Mouse (Mus musculus) CH12.LX (cell line): ENCODE measurements around the gene Kcnj9. TPM values are rescaled to one million over a fixed set of nuclear protein-coding genes. Genes with fewer than 3 reads are reported as not detected.

Experiments used
- DNase-seq: peaks from one replicate; pipeline ENCODE4 v3.0.0-alpha.2; 2013; ENCODE audit errors: extremely low read depth
- H3K27ac ChIP-seq: 2 replicates; pipeline ENCODE4 v1.5.1; 2012; ENCODE audit warnings: low read depth, mild to moderate bottlenecking, control low read depth, moderate library complexity; ENCODE audit not compliant: insufficient read depth
- H3K27me3 ChIP-seq: replicated peaks from 2 replicates; pipeline ENCODE3; 2012; ENCODE audit warnings: inconsistent platforms
- H3K36me3 ChIP-seq, 2 experiments: replicated peaks in 1 of 2; 2 replicates each; pipeline versions ENCODE3 to v1.6.1; 2012; ENCODE audit warnings: inconsistent platforms in 1 of 2, low read length in 1 of 2, mild to moderate bottlenecking in 1 of 2, mixed read lengths in 1 of 2, moderate library complexity in 1 of 2; ENCODE audit not compliant: control insufficient read depth in 1 of 2, insufficient read depth in 1 of 2
- H3K4me1 ChIP-seq, 2 experiments: 2 replicates each; pipeline ENCODE4 v1.6.1; 2012; ENCODE audit warnings: inconsistent platforms in 1 of 2, moderate library complexity in 1 of 2; ENCODE audit not compliant: insufficient read depth in 2 of 2, control insufficient read depth in 1 of 2
- H3K4me2 ChIP-seq: 2 replicates; pipeline ENCODE4 v1.6.1; 2012; ENCODE audit warnings: low read depth, mild to moderate bottlenecking, control low read depth; ENCODE audit not compliant: poor library complexity, insufficient read depth, severe bottlenecking
- H3K4me3 ChIP-seq, 3 experiments: fragments of 150-350 bp in 1 of 3; sonication (generic) in 1 of 3; replicated peaks in 1 of 3; 2 replicates each; pipeline versions ENCODE3 to v1.5.1; 2011 to 2012; ENCODE audit warnings: low read depth in 2 of 3, low read length in 2 of 3, mild to moderate bottlenecking in 2 of 3, moderate library complexity in 2 of 3, control low read depth in 1 of 3, improper control_type of control experiment in 1 of 3, inconsistent platforms in 1 of 3, mixed read lengths in 1 of 3; ENCODE audit not compliant: poor library complexity in 1 of 3
- H3K79me2 ChIP-seq: replicated peaks from 2 replicates; pipeline ENCODE4 v1.6.1; 2012; ENCODE audit warnings: mild to moderate bottlenecking, moderate library complexity; ENCODE audit not compliant: control insufficient read depth, poor library complexity, insufficient read depth, severe bottlenecking; ENCODE audit errors: extremely low read depth
- H3K9ac ChIP-seq: 2 replicates; pipeline ENCODE4 v1.6.1; 2012; ENCODE audit warnings: low read depth, mild to moderate bottlenecking, control low read depth, moderate library complexity; ENCODE audit not compliant: insufficient read depth
- H3K9me3 ChIP-seq: replicated peaks from 2 replicates; pipeline ENCODE3; 2012; ENCODE audit warnings: low read length, inconsistent platforms, mixed read lengths
- CHD1 ChIP-seq: IDR thresholded peaks from 2 replicates; pipeline ENCODE4 v1.6.1; 2012; ENCODE audit warnings: low read depth, low read length, improper control_type of control experiment, inconsistent platforms
- CHD2 ChIP-seq: IDR thresholded peaks from 2 replicates; pipeline ENCODE4 v1.6.1; 2011; ENCODE audit warnings: low read length, improper control_type of control experiment
- E2F4 ChIP-seq: IDR thresholded peaks from 2 replicates; pipeline ENCODE4 v1.6.1; 2011; ENCODE audit warnings: low read depth, low read length, improper control_type of control experiment; ENCODE audit not compliant: insufficient replicate concordance
- EP300 ChIP-seq: IDR thresholded peaks from 2 replicates; pipeline ENCODE4 v1.6.1; 2011; ENCODE audit warnings: low read length, improper control_type of control experiment
- ETS1 ChIP-seq: conservative IDR thresholded peaks from 2 replicates; pipeline ENCODE4 v1.6.1; 2012; ENCODE audit warnings: low read depth, mild to moderate bottlenecking, inconsistent platforms, low read length, improper control_type of control experiment, moderate library complexity
- HCFC1 ChIP-seq: IDR thresholded peaks from 2 replicates; pipeline ENCODE4 v1.6.1; 2012; ENCODE audit warnings: low read depth, mild to moderate bottlenecking, inconsistent platforms, low read length, improper control_type of control experiment
- JUN ChIP-seq: IDR thresholded peaks from 2 replicates; pipeline ENCODE4 v1.6.1; 2011; ENCODE audit warnings: low read depth, mild to moderate bottlenecking, low read length, improper control_type of control experiment, moderate library complexity; ENCODE audit not compliant: insufficient read depth
- JUND ChIP-seq: conservative IDR thresholded peaks from 2 replicates; pipeline ENCODE4 v1.6.1; 2011; ENCODE audit warnings: low read depth, low read length, improper control_type of control experiment
- KAT2A ChIP-seq: IDR thresholded peaks from 2 replicates; pipeline ENCODE4 v1.6.1; 2012; ENCODE audit warnings: low read length, improper control_type of control experiment, inconsistent platforms; ENCODE audit not compliant: insufficient replicate concordance
- MAFK ChIP-seq: IDR thresholded peaks from 2 replicates; pipeline ENCODE4 v1.6.1; 2011; ENCODE audit warnings: low read length, improper control_type of control experiment; ENCODE audit not compliant: insufficient replicate concordance
- MAX ChIP-seq: IDR thresholded peaks from 2 replicates; pipeline ENCODE4 v1.6.1; 2011; ENCODE audit warnings: low read length, improper control_type of control experiment
- MEF2A ChIP-seq: IDR thresholded peaks from 2 replicates; pipeline ENCODE4 v1.6.1; 2014; ENCODE audit warnings: low read depth, mild to moderate bottlenecking, inconsistent platforms, low read length, improper control_type of control experiment, borderline replicate concordance
- MYC ChIP-seq: IDR thresholded peaks from 2 replicates; pipeline ENCODE4 v1.6.1; 2011; ENCODE audit warnings: low read depth, mild to moderate bottlenecking, improper control_type of control experiment, low read length
- NRF1 ChIP-seq: IDR thresholded peaks from 2 replicates; pipeline ENCODE4 v1.6.1; 2014; ENCODE audit warnings: low read depth, mild to moderate bottlenecking, inconsistent platforms, low read length, improper control_type of control experiment, moderate library complexity
- PAX5 ChIP-seq: IDR thresholded peaks from 2 replicates; pipeline ENCODE4 v1.6.1; 2012; ENCODE audit warnings: low read length, inconsistent platforms, mixed read lengths
- POLR2A ChIP-seq: IDR thresholded peaks from 2 replicates; pipeline ENCODE4 v1.6.1; 2011; ENCODE audit warnings: low read depth, mild to moderate bottlenecking, improper control_type of control experiment, low read length
- POLR2AphosphoS2 ChIP-seq: IDR thresholded peaks from 2 replicates; pipeline ENCODE4 v1.6.1; 2011; ENCODE audit warnings: low read depth, low read length, improper control_type of control experiment
- RCOR1 ChIP-seq: conservative IDR thresholded peaks from 2 replicates; pipeline ENCODE4 v1.6.1; 2012; ENCODE audit warnings: low read depth, mild to moderate bottlenecking, inconsistent platforms, low read length, improper control_type of control experiment
- SIN3A ChIP-seq: IDR thresholded peaks from 2 replicates; pipeline ENCODE4 v1.6.1; 2012; ENCODE audit warnings: low read length, improper control_type of control experiment, inconsistent platforms
- SMC3 ChIP-seq: IDR thresholded peaks from 2 replicates; pipeline ENCODE4 v1.6.1; 2011; ENCODE audit warnings: low read depth, low read length, improper control_type of control experiment
- TBP ChIP-seq: conservative IDR thresholded peaks from 2 replicates; pipeline ENCODE4 v1.6.1; 2011; ENCODE audit warnings: low read depth, low read length, improper control_type of control experiment
- TCF12 ChIP-seq: IDR thresholded peaks from 2 replicates; pipeline ENCODE4 v1.6.1; 2014; ENCODE audit warnings: low read depth, mild to moderate bottlenecking, inconsistent platforms, low read length, improper control_type of control experiment
- UBTF ChIP-seq: IDR thresholded peaks from 2 replicates; pipeline ENCODE4 v1.6.1; 2012; ENCODE audit warnings: low read depth, mild to moderate bottlenecking, inconsistent platforms, low read length, improper control_type of control experiment, moderate library complexity
- USF2 ChIP-seq: conservative IDR thresholded peaks from 2 replicates; pipeline ENCODE4 v1.6.1; 2011; ENCODE audit warnings: low read depth, low read length, improper control_type of control experiment
- ZKSCAN1 ChIP-seq: IDR thresholded peaks from 2 replicates; pipeline ENCODE4 v1.6.1; 2012; ENCODE audit warnings: low read depth, inconsistent platforms, low read length, improper control_type of control experiment, borderline replicate concordance
- ZMIZ1 ChIP-seq: IDR thresholded peaks from 2 replicates; pipeline ENCODE4 v1.6.1; 2012; ENCODE audit warnings: low read depth, mild to moderate bottlenecking, inconsistent platforms, low read length, improper control_type of control experiment
- ZNF384 ChIP-seq: IDR thresholded peaks from 2 replicates; pipeline ENCODE4 v1.6.1; 2012; ENCODE audit warnings: low read depth, low read length, improper control_type of control experiment, inconsistent platforms
- dilution Hi-C: fragments of 300-500 bp; cut with MboI; formaldehyde crosslinking; loops from 2 replicates; pipeline ENCODE4 v1.14.3; 2020; ENCODE audit warnings: low sequenced_read_pairs; ENCODE audit not compliant: extremely low pct_unique_long_range_greater_than_20kb, extremely low pct_ligation_motif_present
- in situ Hi-C: fragments of 300-500 bp; cut with MboI; formaldehyde crosslinking; loops from 3 replicates; pipeline ENCODE4 v1.14.3; 2019; ENCODE audit warnings: low sequenced_read_pairs, low pct_ligation_motif_present, low pct_unique_long_range_greater_than_20kb, mixed read lengths
- polyA plus RNA-seq: library from polyadenylated mRNA; unstranded; fragments of >175 nt; gene quantifications from 2 replicates; pipeline ENCODE4 v1.2.1, GENCODE M21; 2012; ENCODE audit warnings: low read depth; ENCODE audit not compliant: insufficient read length
- total RNA-seq, 2 experiments: library from RNA; depleted of rRNA; stranded (reverse); fragments of 300-350 nt in 1 of 2; fragments of >200 nt in 1 of 2; gene quantifications; 2 replicates each; pipeline ENCODE4 v1.2.3; 2012 to 2014

The Kcnj9 gene
- total and polyA plus RNA-seq, 3 experiments: 0.04 to 0.10 TPM; not detected in 1

- no peak overlapping the region for H3K27ac ChIP-seq
- peaks cover 15 to 51% of the 10 kb centered on the region in 2 experiments for H3K36me3 ChIP-seq
- H3K79me2 ChIP-seq: no peaks in the 10 kb centered on the region
- no peak overlapping the region for H3K4me2 ChIP-seq
- DNase-seq: no peak
- no peaks in the 10 kb centered on the region for H3K9me3 ChIP-seq
- no peaks in the 10 kb centered on the region for H3K27me3 ChIP-seq
- dilution Hi-C loops (no loop called here), in situ Hi-C loops (loop anchor here (25.0 kb wide), 2 partner anchors 280 to 505 kb away; partner anchors contain the start of gene Vangl2)
- no peak overlapping the region for H3K4me3 ChIP-seq
- H3K4me1 ChIP-seq: peaks cover 3 to 32% of the 10 kb centered on the region in 2 experiments; a peak in 3 of 4 replicates
- TF ChIP-seq SIN3A: no peak
- no peak for TF ChIP-seq USF2
- no peak for TF ChIP-seq TBP
- TF ChIP-seq HCFC1: no peak
- no peak for TF ChIP-seq MAFK
- no peak for TF ChIP-seq ZKSCAN1
- no peak for TF ChIP-seq MAX
- TF ChIP-seq TCF12: no peak
- no peak for TF ChIP-seq RCOR1
- no peak for TF ChIP-seq ETS1
- no peak for TF ChIP-seq KAT2A
- no peak for TF ChIP-seq SMC3
- TF ChIP-seq MYC: no peak
- TF ChIP-seq MEF2A: no peak
- TF ChIP-seq ZNF384: no peak
- TF ChIP-seq UBTF: no peak
- TF ChIP-seq E2F4: no peak
- TF ChIP-seq JUND: no peak
- no peak overlapping the region for H3K9ac ChIP-seq
Observed at GRCm38 (mm10) chr1:172317431-172317830, 11.7 kb downstream of the Kcnj9 start.

GRCm38 (mm10) chr1:172314911-172315310 lies 14.2 kb downstream of the Kcnj9 start:
- dilution Hi-C loops: no loop called here
- H3K4me2 ChIP-seq: no peak overlapping the region
- H3K36me3 ChIP-seq: peaks cover 15 to 37% of the 10 kb centered on the region in 2 experiments
- no peaks in the 10 kb centered on the region for H3K9me3 ChIP-seq
- in situ Hi-C loops: loop anchor here (5.0 to 25.0 kb wide), 3 partner anchors 168 to 503 kb away; partner anchors contain the start of genes Dcaf8 and Vangl2
- no peak overlapping the region for H3K27ac ChIP-seq
- no peak for DNase-seq
- TF ChIP-seq PAX5 (no peak), MAFK (no peak), KAT2A (no peak), NRF1 (no peak), ETS1 (no peak), E2F4 (no peak), ZKSCAN1 (no peak), CHD1 (no peak), POLR2AphosphoS2 (no peak), ZNF384 (no peak), CHD2 (no peak), POLR2A (no peak), EP300 (no peak), JUN (no peak), ZMIZ1 (no peak), MAX (no peak)
- TF ChIP-seq, all 38 proteins: peak for 0
- Histone ChIP-seq H3K79me2 (no peaks in the 10 kb centered on the region), H3K9ac (no peak overlapping the region), H3K27me3 (no peaks in the 10 kb centered on the region), H3K4me1 (peaks cover 3 to 47% of the 10 kb centered on the region in 2 experiments; a peak in 3 of 4 replicates), H3K4me3 (no peak overlapping the region)
